Mouse (Mus musculus) MEL (cell line): ENCODE measurements around the gene Lamb3. TPM values are rescaled to one million over a fixed set of nuclear protein-coding genes. Genes with fewer than 3 reads are reported as not detected.
A peak's percentile ranks its signal among the peaks of the same experiment; 100 is the strongest.

Experiments used
- DNase-seq: peaks from one replicate; pipeline ENCODE4 v3.0.0; 2011; ENCODE audit warnings: low read depth, low spot score
- H3K27ac ChIP-seq: 2 replicates; pipeline ENCODE4 v1.5.1; 2012; ENCODE audit warnings: low read depth, mild to moderate bottlenecking, control low read depth, low read length, moderate library complexity; ENCODE audit not compliant: control insufficient read depth
- H3K27me3 ChIP-seq, 2 experiments: fragments of 150-350 bp in 1 of 2; sonication (generic) in 1 of 2; 2 replicates each; pipeline ENCODE4 v1.6.1; 2012; ENCODE audit warnings: low read length in 2 of 2, mild to moderate bottlenecking in 2 of 2, improper control_type of control experiment in 1 of 2, moderate library complexity in 1 of 2; ENCODE audit not compliant: insufficient read depth in 2 of 2, control insufficient read depth in 1 of 2
- H3K36me3 ChIP-seq, 2 experiments: 2 replicates each; pipeline ENCODE4 v1.6.1; 2012 to 2014; ENCODE audit warnings: low read length in 2 of 2, improper control_type of control experiment in 1 of 2, inconsistent platforms in 1 of 2, mild to moderate bottlenecking in 1 of 2; ENCODE audit not compliant: insufficient read depth in 2 of 2, control insufficient read depth in 1 of 2
- H3K4me1 ChIP-seq, 2 experiments: fragments of 150-350 bp in 1 of 2; sonication (generic) in 1 of 2; 2 replicates each; pipeline ENCODE4 v1.6.1; 2012; ENCODE audit warnings: low read length in 2 of 2, improper control_type of control experiment in 1 of 2, mild to moderate bottlenecking in 1 of 2; ENCODE audit not compliant: insufficient read depth in 2 of 2, control insufficient read depth in 1 of 2
- H3K4me3 ChIP-seq, 2 experiments: fragments of 150-350 bp in 1 of 2; sonication (generic) in 1 of 2; 2 replicates each; pipeline ENCODE4 v1.5.1; 2012; ENCODE audit warnings: low read depth in 2 of 2, low read length in 2 of 2, mild to moderate bottlenecking in 2 of 2, moderate library complexity in 2 of 2, control low read depth in 1 of 2, improper control_type of control experiment in 1 of 2; ENCODE audit not compliant: control insufficient read depth in 1 of 2, insufficient read depth in 1 of 2
- H3K79me2 ChIP-seq: 2 replicates; pipeline ENCODE4 v1.6.1; 2012; ENCODE audit warnings: mild to moderate bottlenecking, low read length, moderate library complexity; ENCODE audit not compliant: control insufficient read depth, poor library complexity, insufficient read depth
- H3K9ac ChIP-seq: 2 replicates; pipeline ENCODE4 v1.6.1; 2012; ENCODE audit warnings: low read depth, mild to moderate bottlenecking, control low read depth, low read length, moderate library complexity; ENCODE audit not compliant: control insufficient read depth, poor library complexity, severe bottlenecking
- H3K9me3 ChIP-seq: fragments of 150-350 bp; sonication (generic); replicated peaks from 2 replicates; pipeline ENCODE4 v1.6.1; 2012; ENCODE audit warnings: mild to moderate bottlenecking, low read length, improper control_type of control experiment, moderate library complexity; ENCODE audit not compliant: insufficient read depth
- BHLHE40 ChIP-seq: IDR thresholded peaks from 2 replicates; pipeline ENCODE4 v1.6.1; 2012; ENCODE audit warnings: low read depth, mild to moderate bottlenecking, inconsistent platforms, low read length, improper control_type of control experiment, borderline replicate concordance
- CHD2 ChIP-seq: IDR thresholded peaks from 2 replicates; pipeline ENCODE4 v1.6.1; 2011; ENCODE audit warnings: low read length, improper control_type of control experiment
- CTCF ChIP-seq, 3 experiments: IDR thresholded peaks in 2 of 3; conservative IDR thresholded peaks in 1 of 3; 2 replicates each; pipeline ENCODE4 v1.5.1; 2011 to 2012; ENCODE audit warnings: low read length in 3 of 3, low read depth in 2 of 3, mild to moderate bottlenecking in 2 of 3, improper control_type of control experiment in 1 of 3, inconsistent platforms in 1 of 3, mixed read lengths in 1 of 3, moderate library complexity in 1 of 3; ENCODE audit not compliant: control insufficient read depth in 1 of 3, insufficient read depth in 1 of 3, poor library complexity in 1 of 3, severe bottlenecking in 1 of 3
- E2F4 ChIP-seq: IDR thresholded peaks from 2 replicates; pipeline ENCODE4 v1.6.1; 2011; ENCODE audit warnings: low read depth, low read length, improper control_type of control experiment, borderline replicate concordance
- ELF1 ChIP-seq: IDR thresholded peaks from 2 replicates; pipeline ENCODE4 v1.6.1; 2014; ENCODE audit warnings: low read depth, mild to moderate bottlenecking, inconsistent platforms, low read length, improper control_type of control experiment, moderate library complexity
- EP300 ChIP-seq, 2 experiments: IDR thresholded peaks; 2 replicates each; pipeline ENCODE4 v1.6.1; 2011; ENCODE audit warnings: improper control_type of control experiment in 2 of 2, low read length in 2 of 2, low read depth in 1 of 2, mild to moderate bottlenecking in 1 of 2
- ETS1 ChIP-seq: IDR thresholded peaks from 2 replicates; pipeline ENCODE4 v1.6.1; 2012; ENCODE audit warnings: low read depth, mild to moderate bottlenecking, inconsistent platforms, low read length, improper control_type of control experiment, moderate library complexity
- GATA1 ChIP-seq: IDR thresholded peaks from 2 replicates; pipeline ENCODE4 v1.6.1; 2011; ENCODE audit warnings: low read depth, low read length, improper control_type of control experiment
- HCFC1 ChIP-seq: IDR thresholded peaks from 2 replicates; pipeline ENCODE4 v1.6.1; 2012; ENCODE audit warnings: low read depth, mild to moderate bottlenecking, inconsistent platforms, low read length, improper control_type of control experiment, moderate library complexity
- JUND ChIP-seq: IDR thresholded peaks from 2 replicates; pipeline ENCODE4 v1.6.1; 2011; ENCODE audit warnings: low read depth, mild to moderate bottlenecking, improper control_type of control experiment, low read length
- KAT2A ChIP-seq: conservative IDR thresholded peaks from 2 replicates; pipeline ENCODE4 v1.6.1; 2012; ENCODE audit warnings: low read depth, low read length, improper control_type of control experiment, inconsistent platforms
- MAFK ChIP-seq: IDR thresholded peaks from 2 replicates; pipeline ENCODE4 v1.6.1; 2011; ENCODE audit warnings: low read depth, mild to moderate bottlenecking, low read length, improper control_type of control experiment, borderline replicate concordance
- MAZ ChIP-seq: IDR thresholded peaks from 2 replicates; pipeline ENCODE4 v1.6.1; 2012; ENCODE audit warnings: low read depth, mild to moderate bottlenecking, inconsistent platforms, low read length, improper control_type of control experiment
- MEF2A ChIP-seq: IDR thresholded peaks from 2 replicates; pipeline ENCODE4 v1.6.1; 2014; ENCODE audit warnings: low read depth, mild to moderate bottlenecking, inconsistent platforms, low read length, improper control_type of control experiment; ENCODE audit not compliant: poor library complexity, insufficient replicate concordance, severe bottlenecking; ENCODE audit errors: extremely low read depth
- MXI1 ChIP-seq: IDR thresholded peaks from 2 replicates; pipeline ENCODE4 v1.6.1; 2011; ENCODE audit warnings: mild to moderate bottlenecking, low read depth, low read length, improper control_type of control experiment
- MYC ChIP-seq: IDR thresholded peaks from 2 replicates; pipeline ENCODE4 v1.6.1; 2011; ENCODE audit warnings: low read depth, mild to moderate bottlenecking, low read length, improper control_type of control experiment, moderate library complexity
- POLR2A ChIP-seq, 2 experiments: IDR thresholded peaks; 2 replicates each; pipeline ENCODE4 v1.6.1; 2011 to 2012; ENCODE audit warnings: low read length in 2 of 2, mild to moderate bottlenecking in 2 of 2, control low read depth in 1 of 2, improper control_type of control experiment in 1 of 2, low read depth in 1 of 2, moderate library complexity in 1 of 2; ENCODE audit not compliant: control insufficient read depth in 1 of 2, insufficient read depth in 1 of 2, poor library complexity in 1 of 2
- POLR2AphosphoS2 ChIP-seq: IDR thresholded peaks from 2 replicates; pipeline ENCODE4 v1.6.1; 2011; ENCODE audit warnings: low read length, improper control_type of control experiment
- RAD21 ChIP-seq: IDR thresholded peaks from 2 replicates; pipeline ENCODE4 v1.6.1; 2011; ENCODE audit warnings: mild to moderate bottlenecking, low read depth, low read length, improper control_type of control experiment
- RCOR1 ChIP-seq: IDR thresholded peaks from 2 replicates; pipeline ENCODE4 v1.6.1; 2012; ENCODE audit warnings: low read depth, mild to moderate bottlenecking, inconsistent platforms, low read length, improper control_type of control experiment
- SIN3A ChIP-seq: IDR thresholded peaks from 2 replicates; pipeline ENCODE4 v1.6.1; 2012; ENCODE audit warnings: low read length, improper control_type of control experiment, inconsistent platforms
- SMC3 ChIP-seq: IDR thresholded peaks from 2 replicates; pipeline ENCODE4 v1.6.1; 2011; ENCODE audit warnings: low read depth, low read length, improper control_type of control experiment
- TCF12 ChIP-seq: IDR thresholded peaks from 2 replicates; pipeline ENCODE4 v1.6.1; 2014; ENCODE audit warnings: low read depth, mild to moderate bottlenecking, inconsistent platforms, low read length, improper control_type of control experiment, moderate library complexity
- UBTF ChIP-seq: IDR thresholded peaks from 2 replicates; pipeline ENCODE4 v1.6.1; 2012; ENCODE audit warnings: low read depth, mild to moderate bottlenecking, inconsistent platforms, low read length, improper control_type of control experiment, moderate library complexity, borderline replicate concordance; ENCODE audit not compliant: insufficient read depth
- USF1 ChIP-seq: IDR thresholded peaks from 2 replicates; pipeline ENCODE4 v1.6.1; 2014; ENCODE audit warnings: low read depth, mild to moderate bottlenecking, inconsistent platforms, low read length, improper control_type of control experiment, moderate library complexity
- USF2 ChIP-seq, 2 experiments: IDR thresholded peaks; 2 replicates each; pipeline ENCODE4 v1.6.1; 2011 to 2012; ENCODE audit warnings: improper control_type of control experiment in 2 of 2, low read length in 2 of 2, borderline replicate concordance in 1 of 2, inconsistent platforms in 1 of 2, low read depth in 1 of 2, mild to moderate bottlenecking in 1 of 2; ENCODE audit not compliant: insufficient read depth in 1 of 2
- ZC3H11A ChIP-seq: IDR thresholded peaks from 2 replicates; pipeline ENCODE4 v1.6.1; 2012; ENCODE audit warnings: low read depth, mild to moderate bottlenecking, inconsistent platforms, low read length, improper control_type of control experiment
- ZMIZ1 ChIP-seq: IDR thresholded peaks from 2 replicates; pipeline ENCODE4 v1.6.1; 2012; ENCODE audit warnings: low read depth, mild to moderate bottlenecking, inconsistent platforms, low read length, improper control_type of control experiment, moderate library complexity
- ZNF384 ChIP-seq: IDR thresholded peaks from 2 replicates; pipeline ENCODE4 v1.6.1; 2012; ENCODE audit warnings: low read depth, mild to moderate bottlenecking, inconsistent platforms, low read length, improper control_type of control experiment
- polyA plus RNA-seq, 2 experiments: library from polyadenylated mRNA; stranded (reverse) in 1 of 2; unstranded in 1 of 2; fragments of >175 nt in 1 of 2; fragments of >200 nt in 1 of 2; gene quantifications; 2 replicates each; pipeline versions ENCODE4 v1.2.1 to v1.2.4; 2012; ENCODE audit warnings: low replicate concordance in 2 of 2, low read depth in 1 of 2; ENCODE audit not compliant: insufficient read length in 2 of 2, insufficient read depth in 1 of 2, missing spikeins in 1 of 2
- total RNA-seq: library from RNA; depleted of rRNA; stranded (reverse); fragments of 300-350 nt; gene quantifications from 2 replicates; pipeline ENCODE4 v1.2.3, GENCODE M21; 2012

Lamb3 gene
- total and polyA plus RNA-seq, 3 experiments: 0.03 to 0.35 TPM; not detected in 1

DNA sequence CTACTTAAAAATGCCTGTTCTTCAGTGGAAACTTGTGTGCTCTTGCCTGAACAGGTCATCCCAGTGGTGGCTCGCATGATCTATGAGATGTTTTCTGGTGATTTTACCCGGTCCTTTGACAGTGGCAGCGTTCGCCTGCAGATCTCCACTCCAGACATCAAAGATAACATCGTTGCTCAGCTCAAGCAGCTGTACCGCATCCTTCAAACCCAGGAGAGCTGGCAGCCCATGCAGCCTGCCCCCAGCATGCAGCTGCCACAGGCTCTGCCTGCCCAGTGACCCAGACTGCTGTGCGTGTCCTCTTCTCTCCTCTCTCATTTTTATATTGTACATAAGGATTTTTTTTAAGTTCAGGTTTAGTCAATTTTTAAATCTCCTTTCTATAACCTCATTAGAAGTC, 38.3 kb upstream of the Lamb3 start:
- Histone ChIP-seq H3K36me3 (peaks cover 0 to 28% of the 10 kb centered on the region in 2 experiments; a peak in 2 of 4 replicates), H3K27ac (no peak overlapping the region), H3K27me3 (no peaks in the 10 kb centered on the region), H3K79me2 (peaks cover 6% of the 10 kb centered on the region), H3K4me3 (no peak overlapping the region), H3K9me3 (no peaks in the 10 kb centered on the region)
- DNase-seq: no peak
- TF ChIP-seq SMC3 (no peak), HCFC1 (no peak), UBTF (no peak), USF2 (IDR thresholded peaks at IDR 0.05; ENCODE audit: borderline replicate concordance in 1 of 2, insufficient read depth in 1 of 2, low read depth in 1 of 2, low read length in 2 of 2) (no peak), MAZ (no peak), KAT2A (no peak), JUND (no peak), E2F4 (no peak)
- TF ChIP-seq, all 39 proteins: peak for 0
- peaks cover 2 to 28% of the 10 kb centered on the region in 2 experiments for H3K4me1 ChIP-seq
- H3K9ac ChIP-seq: no peak overlapping the region

DNA sequence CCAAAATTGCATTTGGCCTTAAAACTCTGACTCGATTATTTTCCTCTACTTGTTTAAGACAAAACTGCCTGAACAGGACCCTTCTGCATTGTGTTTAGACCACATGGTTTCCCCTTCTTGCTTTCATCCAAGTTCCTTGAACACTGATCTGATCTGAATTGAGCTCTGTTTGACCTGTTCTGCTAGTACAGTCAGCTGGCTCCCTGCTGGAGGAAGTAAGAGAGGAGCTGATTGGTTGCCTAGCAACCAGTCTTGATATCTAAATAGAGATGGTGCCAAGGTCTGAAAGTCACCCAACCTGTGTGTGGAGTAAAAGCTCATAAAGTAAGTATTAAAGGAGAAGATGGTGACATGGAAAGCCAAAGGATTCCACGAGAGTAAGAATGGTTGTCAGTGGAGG, 37.6 kb upstream of the Lamb3 start:
- TF ChIP-seq ELF1 (0 out of 2 replicates have a peak, but pooled peaks have one; percentile 38), MYC (peak; percentile 38; the same call in 1 of the 2 replicates), E2F4 (no peak), TCF12 (no peak), POLR2AphosphoS2 (no peak), MAFK (no peak), CHD2 (no peak), EP300 (IDR thresholded peaks at IDR 0.05; ENCODE audit: low read depth in 1 of 2, low read length in 2 of 2) (no peak), BHLHE40 (no peak), GATA1 (peak; percentile 47), ZC3H11A (no peak), POLR2A (IDR thresholded peaks at IDR 0.05; ENCODE audit: control insufficient read depth in 1 of 2, insufficient read depth in 1 of 2, low read depth in 1 of 2, low read length in 2 of 2, poor library complexity in 1 of 2) (no peak), RAD21 (no peak), MXI1 (peak; percentile 72), HCFC1 (no peak), RCOR1 (no peak), MEF2A (no peak), USF1 (no peak), ETS1 (peak; percentile 98), SMC3 (no peak), SIN3A (peak; percentile 89), ZMIZ1 (no peak), KAT2A (no peak), ZNF384 (no peak), CTCF (IDR thresholded peaks at IDR 0.05 in 2 of 3, conservative IDR thresholded peaks at IDR 0.05 in 1 of 3; ENCODE audit: control insufficient read depth in 1 of 3, insufficient read depth in 1 of 3, low read depth in 2 of 3, low read length in 3 of 3, poor library complexity in 1 of 3, severe bottlenecking in 1 of 3) (no peak)
- TF ChIP-seq, all 39 proteins: peak for 6
- Histone ChIP-seq H3K27me3 (no peaks in the 10 kb centered on the region), H3K79me2 (peaks cover 12% of the 10 kb centered on the region), H3K27ac (no peak overlapping the region), H3K4me1 (peaks cover 3 to 35% of the 10 kb centered on the region in 2 experiments), H3K36me3 (peaks cover 0 to 34% of the 10 kb centered on the region in 2 experiments; a peak in 2 of 4 replicates), H3K4me3 (no peak overlapping the region), H3K9ac (no peak overlapping the region), H3K9me3 (no peaks in the 10 kb centered on the region)
- DNase-seq: peak; percentile 88
